Mouse (Mus musculus) liver, embryonic 16.5 days (tissue): ENCODE measurements around the gene Ptov1. TPM values are rescaled to one million over a fixed set of nuclear protein-coding genes. Genes with fewer than 3 reads are reported as not detected.
A peak's percentile ranks its signal among the peaks of the same experiment; 100 is the strongest.

ENCODE experiments used
- ATAC-seq: fragments of 200-750 bp; cut with Nextera tagmentation; 2 replicates; pipeline ENCODE4 v1.8.0; 2017; ENCODE audit warnings: low read depth, mild to moderate bottlenecking, moderate number of reproducible peaks, moderate library complexity
- H3K27ac ChIP-seq: fragments of 300-500 bp; sonication (generic); 2 replicates; pipeline ENCODE4 v1.5.1; 2014; ENCODE audit warnings: mild to moderate bottlenecking, low read length
- H3K27me3 ChIP-seq: fragments of 300-500 bp; sonication (generic); 2 replicates; pipeline ENCODE4 v1.6.1; 2014; ENCODE audit warnings: low read depth, low read length, mixed read lengths; ENCODE audit not compliant: control insufficient read depth, insufficient read depth
- H3K36me3 ChIP-seq: fragments of 300-500 bp; sonication (generic); 2 replicates; pipeline ENCODE4 v1.6.1; 2014; ENCODE audit warnings: mild to moderate bottlenecking; ENCODE audit not compliant: control insufficient read depth, insufficient read depth
- H3K4me1 ChIP-seq: fragments of 300-500 bp; sonication (generic); 2 replicates; pipeline ENCODE4 v1.6.1; 2014; ENCODE audit warnings: low read depth, low read length, mixed read lengths; ENCODE audit not compliant: control insufficient read depth
- H3K4me2 ChIP-seq: fragments of 300-500 bp; sonication (generic); 2 replicates; pipeline ENCODE4 v1.6.1; 2014; ENCODE audit warnings: low read depth, low read length, mixed read lengths
- H3K4me3 ChIP-seq: fragments of 300-500 bp; sonication (generic); 2 replicates; pipeline ENCODE4 v1.5.1; 2014; ENCODE audit warnings: low read depth, mild to moderate bottlenecking, low read length
- H3K9ac ChIP-seq: fragments of 300-500 bp; sonication (generic); 2 replicates; pipeline ENCODE4 v1.6.1; 2014; ENCODE audit warnings: low read depth, low read length
- H3K9me3 ChIP-seq: fragments of 300-500 bp; sonication (generic); replicated peaks from 2 replicates; pipeline ENCODE4 v1.6.1; 2016; ENCODE audit warnings: low read length; ENCODE audit not compliant: control insufficient read depth
- WGBS: fragments of 180-500 bp; shearing (Covaris S2); extraction: QIAGEN DNeasy Blood & Tissue Kit; methylation state at CpG from one replicate; pipeline ENCODE4 v1.1.7; 2014; ENCODE audit not compliant: insufficient replicate concordance; 5-methylcytosine and 5-hydroxymethylcytosine counted together
- polyA plus RNA-seq: library from polyadenylated mRNA; unstranded; fragments of >200 nt; fragmentation: Nextera tagmentation; extraction: Ambion mirVana; gene quantifications from 2 replicates; pipeline ENCODE4 v1.2.1, GENCODE M21; 2015

The Ptov1 gene
- 34.8 and 43.4 TPM in 2 replicates for polyA plus RNA-seq

DNA sequence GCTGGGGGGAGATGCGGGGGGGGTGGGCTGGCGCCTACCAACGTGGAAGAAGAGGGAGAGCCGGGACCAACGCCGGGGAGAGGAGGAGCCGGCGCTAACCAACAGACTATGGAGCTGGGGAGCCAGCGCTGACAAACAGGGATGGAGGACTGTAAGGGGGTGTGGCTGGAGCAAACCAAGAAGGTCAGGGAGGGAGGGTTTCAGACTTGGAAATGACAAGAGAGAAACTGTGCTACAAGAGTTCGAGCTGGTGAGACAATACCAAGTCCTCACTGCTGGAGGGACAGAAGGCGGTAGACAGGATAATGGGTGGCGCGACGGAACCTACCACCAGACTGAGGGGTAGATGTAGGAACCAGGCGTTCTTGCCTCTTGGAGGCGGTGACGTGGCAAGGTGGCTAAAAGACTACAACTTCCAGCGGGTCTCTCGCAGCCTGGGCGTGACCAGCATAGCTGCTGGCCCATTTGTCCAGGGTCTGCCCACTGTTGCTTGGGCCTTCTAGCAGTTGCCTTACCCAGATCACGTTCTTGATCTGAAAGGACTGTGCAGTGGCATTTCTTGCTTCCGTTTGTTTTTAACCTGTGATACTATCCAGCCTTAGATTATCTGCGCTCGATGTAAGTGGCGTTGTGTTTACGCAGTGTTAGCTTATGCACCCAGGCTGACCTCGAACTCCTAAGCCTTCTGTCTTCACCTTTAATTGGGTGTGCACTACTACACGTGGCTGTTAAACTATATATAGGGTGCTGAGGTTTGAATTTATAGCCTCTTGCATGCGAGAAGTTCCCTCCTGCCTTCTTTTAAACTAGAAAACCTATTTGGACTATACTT is at the start of gene Ptov1:
Gene Ptov1 (minus strand): TSS at position 92 of the 832 bp plus-strand sequence.
- peak; percentile 88 for ATAC-seq
- H3K4me3 ChIP-seq, result peak within 1 kb of the TSS; percentile 79
- no peaks in the 10 kb centered on the region for H3K9me3 ChIP-seq
- H3K27me3 ChIP-seq, result no peaks in the 10 kb centered on the region
- 5% methylated on average over 29 of the region's 29 CpGs for WGBS
- peak within 1 kb of the TSS; percentile 83 for H3K9ac ChIP-seq
- peak within 1 kb of the TSS; percentile 98 for H3K4me2 ChIP-seq
- H3K27ac ChIP-seq, result peak within 1 kb of the TSS; percentile 94
- peaks cover 49% of the 10 kb centered on the region for H3K4me1 ChIP-seq
- no peaks in the 10 kb centered on the region for H3K36me3 ChIP-seq

DNA sequence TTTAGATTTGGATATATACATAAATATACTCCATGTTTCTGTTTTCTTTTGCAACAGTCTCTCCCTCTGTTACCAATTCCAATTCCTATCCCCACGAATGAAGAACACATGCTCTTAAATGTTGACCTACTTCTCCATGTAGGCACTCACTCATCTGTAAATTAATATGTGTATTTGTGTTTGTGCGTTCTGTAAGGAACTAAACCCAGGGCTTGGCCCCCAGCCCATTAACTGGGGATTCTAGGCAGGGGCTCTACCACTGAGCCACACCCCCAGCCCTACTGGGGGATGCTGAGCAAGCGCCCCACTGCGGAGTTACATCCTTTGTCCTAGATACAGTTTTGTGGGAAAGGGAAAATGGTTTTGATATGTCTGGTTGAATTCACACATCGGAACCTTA is 49.5 kb upstream of the Ptov1 start:
- Histone ChIP-seq H3K4me3 (no peak overlapping the region), H3K27me3 (no peaks in the 10 kb centered on the region), H3K4me1 (peaks cover 28% of the 10 kb centered on the region), H3K4me2 (no peak overlapping the region), H3K9ac (no peak overlapping the region), H3K9me3 (no peaks in the 10 kb centered on the region), H3K36me3 (peaks cover 38% of the 10 kb centered on the region), H3K27ac (no peak overlapping the region)
- ATAC-seq, result no peak
- WGBS, result 86% methylated on average over 5 of the region's 5 CpGs

DNA sequence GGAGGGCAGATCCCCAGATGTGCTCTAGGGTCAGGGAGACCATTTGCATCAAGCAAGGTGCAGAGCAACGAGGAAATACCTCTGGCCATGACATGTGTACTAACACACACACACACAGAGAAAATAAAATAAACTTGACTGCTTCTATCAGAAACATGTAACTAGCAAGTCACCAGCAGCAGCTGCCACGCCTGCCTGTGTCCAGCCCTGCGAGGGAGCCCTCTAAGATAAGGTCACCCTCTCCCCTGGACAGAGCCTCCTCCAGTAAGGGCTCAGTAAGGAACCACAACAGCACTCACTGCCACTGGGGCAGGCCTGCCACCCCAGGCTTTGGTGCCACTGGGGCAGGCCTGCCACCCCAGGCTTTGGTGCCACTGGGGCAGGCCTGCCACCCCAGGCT is 48.6 kb upstream of the Ptov1 start:
- H3K27me3 ChIP-seq, result no peaks in the 10 kb centered on the region
- H3K4me3 ChIP-seq, result no peak overlapping the region
- peaks cover 41% of the 10 kb centered on the region for H3K36me3 ChIP-seq
- H3K9me3 ChIP-seq, result no peaks in the 10 kb centered on the region
- H3K27ac ChIP-seq, result 0 out of 2 replicates have a peak overlapping the region, but pooled peaks have one; percentile 25
- 40% methylated on average over 3 of the region's 3 CpGs for WGBS
- H3K9ac ChIP-seq, result peak overlapping the region; percentile 35; the same call in 1 of the 2 replicates
- peak; percentile 42; the same call in 1 of the 2 replicates for ATAC-seq
- no peak overlapping the region for H3K4me2 ChIP-seq
- H3K4me1 ChIP-seq, result peaks cover 28% of the 10 kb centered on the region

DNA sequence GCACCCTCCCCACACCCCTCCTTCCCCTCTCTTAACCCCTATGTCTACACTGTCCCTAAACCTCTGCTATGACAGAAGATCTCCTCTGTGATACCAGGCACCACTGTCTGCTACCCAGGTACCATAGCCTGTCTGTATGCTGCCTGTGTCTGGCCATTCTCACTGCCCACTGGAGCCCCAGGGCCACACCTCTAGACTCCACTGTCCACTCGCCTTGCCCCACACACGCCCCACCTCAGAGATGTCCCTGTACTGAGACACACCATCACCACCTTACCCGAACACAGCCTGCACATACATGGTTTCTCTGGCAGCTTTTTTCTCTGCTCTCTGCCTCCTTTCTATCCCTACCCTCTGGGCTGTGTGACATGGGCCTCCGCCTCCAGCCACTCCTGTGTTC is 47.3 kb upstream of the Ptov1 start:
- Histone ChIP-seq H3K36me3 (peaks cover 39% of the 10 kb centered on the region), H3K4me1 (peaks cover 19% of the 10 kb centered on the region), H3K4me2 (no peak overlapping the region), H3K9ac (no peak overlapping the region), H3K27me3 (no peaks in the 10 kb centered on the region), H3K4me3 (no peak overlapping the region), H3K27ac (no peak overlapping the region), H3K9me3 (no peaks in the 10 kb centered on the region)
- 88% methylated on average over 4 of the region's 4 CpGs for WGBS
- ATAC-seq, result no peak; the same call in 1 of the 2 replicates

DNA sequence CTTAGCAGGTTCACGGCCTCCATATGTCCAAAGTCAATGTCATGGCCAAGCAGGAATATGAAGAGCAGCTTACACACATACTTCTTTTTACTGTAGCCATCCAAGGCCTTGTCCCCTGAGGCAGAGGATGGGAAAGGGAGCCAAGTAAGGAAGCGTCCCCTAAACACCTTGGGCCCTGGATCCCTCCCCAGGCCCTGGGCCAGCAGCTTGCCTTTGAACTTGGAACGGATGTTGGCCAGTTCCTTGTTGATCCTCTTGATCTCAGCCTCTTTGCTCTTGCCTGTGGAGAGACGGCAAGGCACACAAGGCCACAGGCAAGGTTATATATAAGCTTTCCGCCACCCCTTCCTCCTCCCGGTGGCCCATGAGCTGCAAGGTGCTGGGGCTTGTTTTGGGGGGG is 46.6 kb upstream of the Ptov1 start:
- Histone ChIP-seq H3K27me3 (no peaks in the 10 kb centered on the region), H3K4me2 (no peak overlapping the region), H3K9me3 (no peaks in the 10 kb centered on the region), H3K9ac (no peak overlapping the region), H3K4me1 (peaks cover 19% of the 10 kb centered on the region), H3K4me3 (no peak overlapping the region), H3K36me3 (peaks cover 37% of the 10 kb centered on the region), H3K27ac (no peak overlapping the region)
- ATAC-seq, result no peak
- WGBS, result 79% methylated on average over 6 of the region's 6 CpGs

DNA sequence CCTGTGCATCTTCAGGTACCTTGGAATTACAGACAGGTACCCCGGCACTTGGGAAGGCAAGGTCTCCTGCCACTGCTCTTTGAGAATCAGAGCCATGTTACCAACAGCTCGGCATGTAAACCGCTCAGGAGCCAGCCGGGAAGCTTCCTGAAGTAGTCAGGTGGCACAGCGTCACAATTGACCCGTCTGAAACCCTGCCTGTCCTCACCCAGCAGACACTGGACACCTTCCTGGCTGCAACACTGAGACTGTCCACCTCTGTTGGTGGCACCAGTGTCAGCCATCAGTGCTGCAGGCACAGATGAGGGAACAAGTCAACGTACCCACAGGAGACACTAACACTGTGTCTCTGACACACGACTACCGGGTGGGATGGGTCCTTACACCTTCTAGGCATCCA is 45.7 kb upstream of the Ptov1 start:
- WGBS, result 89% methylated on average over 9 of the region's 9 CpGs
- peaks cover 19% of the 10 kb centered on the region for H3K4me1 ChIP-seq
- H3K9me3 ChIP-seq, result no peaks in the 10 kb centered on the region
- no peak overlapping the region for H3K9ac ChIP-seq
- no peak for ATAC-seq
- no peaks in the 10 kb centered on the region for H3K27me3 ChIP-seq
- peaks cover 43% of the 10 kb centered on the region for H3K36me3 ChIP-seq
- no peak overlapping the region for H3K4me3 ChIP-seq
- no peak overlapping the region for H3K27ac ChIP-seq
- H3K4me2 ChIP-seq, result no peak overlapping the region

DNA sequence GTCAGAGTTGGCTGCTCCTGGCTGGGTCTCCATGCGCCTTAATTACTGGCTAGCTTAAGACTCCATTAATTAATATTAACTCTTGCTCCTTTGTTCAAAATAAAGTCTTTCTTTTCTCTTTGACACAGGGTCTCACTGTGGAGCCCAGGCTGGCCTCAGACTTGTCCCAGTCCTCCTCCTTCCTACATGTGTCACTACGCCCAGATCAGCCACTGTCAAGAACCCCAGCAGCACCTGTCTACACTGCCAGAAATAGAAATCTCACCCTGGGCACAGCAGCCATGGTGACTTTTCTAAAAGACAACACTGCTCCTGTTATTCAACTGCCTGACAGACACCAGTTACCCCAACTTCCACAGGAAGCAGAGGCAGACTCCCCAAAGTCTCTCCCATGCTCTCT is 44.8 kb upstream of the Ptov1 start:
- no peaks in the 10 kb centered on the region for H3K9me3 ChIP-seq
- peaks cover 19% of the 10 kb centered on the region for H3K4me1 ChIP-seq
- whole genome bisulfite sequencing, result 82% methylated on average over 2 of the region's 2 CpGs
- H3K27me3 ChIP-seq, result no peaks in the 10 kb centered on the region
- peaks cover 40% of the 10 kb centered on the region for H3K36me3 ChIP-seq
- no peak overlapping the region for H3K9ac ChIP-seq
- H3K4me2 ChIP-seq, result no peak overlapping the region
- H3K4me3 ChIP-seq, result no peak overlapping the region
- ATAC-seq, result no peak
- H3K27ac ChIP-seq, result no peak overlapping the region

DNA sequence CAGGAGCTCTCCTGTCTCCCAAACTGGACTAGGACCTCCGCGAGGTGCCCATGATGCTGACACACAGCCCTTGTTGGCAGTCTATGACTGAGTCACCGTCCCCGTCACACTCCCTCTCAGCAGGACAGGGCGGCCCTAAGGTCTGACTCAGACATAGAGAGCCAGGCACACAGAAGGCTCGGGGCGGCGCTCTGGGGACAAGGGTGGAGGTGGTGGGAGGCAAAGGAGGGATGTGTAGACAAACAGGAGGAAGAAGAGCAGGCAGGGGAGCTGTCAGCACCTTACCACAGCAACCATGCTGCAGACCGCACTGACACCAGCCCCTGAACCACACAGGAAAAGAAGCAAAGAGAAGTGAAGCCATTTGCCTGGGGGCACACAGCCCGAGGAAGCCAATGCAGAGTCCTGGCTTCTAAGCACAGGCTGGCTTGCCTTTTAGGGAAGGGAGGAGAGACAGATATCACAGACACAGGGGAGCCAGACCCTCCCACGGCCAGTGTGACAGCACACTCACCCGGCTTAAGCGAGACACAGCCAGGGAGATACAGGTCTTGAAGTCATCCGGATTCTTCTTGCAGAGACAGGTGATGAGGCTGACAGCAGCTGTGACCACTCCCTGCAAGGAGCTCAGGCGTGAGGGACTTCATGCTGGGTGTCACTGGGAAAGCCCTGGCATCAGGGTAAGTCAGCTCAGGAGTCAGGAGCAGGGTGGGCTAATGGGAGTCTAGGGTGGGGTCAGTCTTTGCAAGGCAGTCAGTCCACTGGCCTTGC is 39.3 kb upstream of the Ptov1 start:
- H3K27ac ChIP-seq, result no peak overlapping the region
- H3K9ac ChIP-seq, result no peak overlapping the region
- whole genome bisulfite sequencing, result 76% methylated on average over 15 of the region's 15 CpGs
- H3K4me2 ChIP-seq, result no peak overlapping the region
- ATAC-seq, result no peak
- H3K4me1 ChIP-seq, result no peaks in the 10 kb centered on the region; the same call in 1 of the 2 replicates
- no peak overlapping the region for H3K4me3 ChIP-seq
- H3K9me3 ChIP-seq, result no peaks in the 10 kb centered on the region
- H3K27me3 ChIP-seq, result no peaks in the 10 kb centered on the region
- H3K36me3 ChIP-seq, result peaks cover 59% of the 10 kb centered on the region

DNA sequence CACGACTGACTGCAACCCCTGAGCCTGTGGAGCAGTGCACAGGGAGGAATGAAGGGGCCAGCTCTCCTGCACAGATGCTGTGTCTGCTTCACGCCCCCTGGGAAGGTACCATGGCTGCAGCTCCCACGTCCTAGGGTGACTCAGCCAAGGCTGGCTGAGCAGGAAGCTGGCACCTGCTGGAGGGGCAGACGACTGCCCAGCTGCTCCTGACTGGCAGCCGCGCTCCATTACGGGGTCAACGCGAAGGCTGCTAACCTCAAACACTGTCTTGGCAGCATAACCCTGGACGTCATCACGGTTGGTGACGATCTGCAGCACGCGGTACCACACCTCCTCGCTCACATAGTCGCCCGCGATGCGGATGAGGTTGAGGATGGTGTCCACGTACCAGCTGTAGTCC is 35.8 kb upstream of the Ptov1 start:
- peaks cover 63% of the 10 kb centered on the region for H3K36me3 ChIP-seq
- H3K9ac ChIP-seq, result no peak overlapping the region
- peaks cover 16% of the 10 kb centered on the region for H3K4me1 ChIP-seq
- no peak overlapping the region for H3K4me2 ChIP-seq
- no peaks in the 10 kb centered on the region for H3K27me3 ChIP-seq
- WGBS, result 87% methylated on average over 20 of the region's 20 CpGs
- no peaks in the 10 kb centered on the region for H3K9me3 ChIP-seq
- ATAC-seq, result no peak
- H3K4me3 ChIP-seq, result no peak overlapping the region
- no peak overlapping the region for H3K27ac ChIP-seq
